Mouse (Mus musculus) stomach, postnatal 0 days (tissue): ENCODE measurements around the gene Abtb2. TPM values are rescaled to one million over a fixed set of nuclear protein-coding genes. Genes with fewer than 3 reads are reported as not detected.
A peak's percentile ranks its signal among the peaks of the same experiment; 100 is the strongest.

Experiments
- ATAC-seq: fragments of 200-750 bp; cut with Nextera tagmentation; 2 replicates; pipeline ENCODE4 v1.8.0; 2017; ENCODE audit not compliant: low FRiP score, low TSS enrichment
- DNase-seq: peaks from one replicate; pipeline ENCODE4 v3.0.0-alpha.2; 2016; ENCODE audit warnings: low spot score
- H3K27ac ChIP-seq: fragments of 300-500 bp; sonication (generic); replicated peaks from 2 replicates; pipeline ENCODE4 v1.5.1; 2014; ENCODE audit warnings: mild to moderate bottlenecking, control low read depth
- H3K27me3 ChIP-seq: fragments of 300-500 bp; sonication (generic); 2 replicates; pipeline ENCODE4 v1.6.1; 2014; ENCODE audit warnings: low read length; ENCODE audit not compliant: control insufficient read depth, insufficient read depth
- H3K36me3 ChIP-seq: fragments of 300-500 bp; sonication (generic); 2 replicates; pipeline ENCODE4 v1.6.1; 2014; ENCODE audit warnings: low read length, mixed read lengths; ENCODE audit not compliant: control insufficient read depth, insufficient read depth
- H3K4me1 ChIP-seq: fragments of 300-500 bp; sonication (generic); replicated peaks from 2 replicates; pipeline ENCODE4 v1.6.1; 2014; ENCODE audit warnings: antibody characterized with exemption; ENCODE audit not compliant: control insufficient read depth, insufficient read depth
- H3K4me2 ChIP-seq: fragments of 300-500 bp; sonication (generic); replicated peaks from 2 replicates; pipeline ENCODE4 v1.6.1; 2014; ENCODE audit warnings: low read depth, mild to moderate bottlenecking, control low read depth, moderate library complexity
- H3K4me3 ChIP-seq: fragments of 300-500 bp; sonication (generic); 2 replicates; pipeline ENCODE4 v1.5.1; 2014; ENCODE audit warnings: low read depth, low read length, control low read depth
- H3K9ac ChIP-seq: fragments of 300-500 bp; sonication (generic); 2 replicates; pipeline ENCODE4 v1.6.1; 2014; ENCODE audit warnings: mild to moderate bottlenecking, low read length, control low read depth, mixed read lengths
- H3K9me3 ChIP-seq: fragments of 300-500 bp; sonication (generic); 2 replicates; pipeline ENCODE4 v1.6.1; 2016; ENCODE audit warnings: low read length; ENCODE audit not compliant: control insufficient read depth
- CTCF ChIP-seq: IDR thresholded peaks from 2 replicates; pipeline ENCODE4 v1.5.1; 2016; ENCODE audit warnings: antibody characterized with exemption, low read depth, mild to moderate bottlenecking, moderate library complexity
- EP300 ChIP-seq: optimal IDR thresholded peaks from 2 replicates; pipeline ENCODE3; 2016; ENCODE audit warnings: antibody characterized with exemption
- WGBS: fragments of 180-500 bp; shearing (Covaris S2); extraction: QIAGEN DNeasy Blood & Tissue Kit; methylation state at CpG from one replicate; pipeline ENCODE4 v1.1.7; 2014; 5-methylcytosine and 5-hydroxymethylcytosine counted together
- polyA plus RNA-seq: library from polyadenylated mRNA; unstranded; fragments of >200 nt; fragmentation: Nextera tagmentation; extraction: Ambion mirVana; gene quantifications from 2 replicates; pipeline ENCODE4 v1.2.1, GENCODE M21; 2015

Gene Abtb2
- polyA plus RNA-seq, 1 experiment from 2014 or later: 4.0 TPM

- Histone ChIP-seq H3K9ac (no peak overlapping the region), H3K4me1 (0 out of 2 replicates have a peak, but pooled peaks cover 6% of the 10 kb centered on the region), H3K9me3 (no peaks in the 10 kb centered on the region), H3K4me3 (no peak overlapping the region), H3K4me2 (no peak overlapping the region), H3K27me3 (no peaks in the 10 kb centered on the region), H3K27ac (no peak overlapping the region), H3K36me3 (no peaks in the 10 kb centered on the region)
- TF ChIP-seq CTCF (no peak), EP300 (no peak)
- DNase-seq (no peak), ATAC-seq (no peak)
- WGBS: 80% methylated on average over 7 of the region's 7 CpGs
These were observed 61.0 kb downstream of the Abtb2 start for GRCm38 (mm10) chr2:103627101-103627500.

- H3K4me1 ChIP-seq: 0 out of 2 replicates have a peak, but pooled peaks cover 6% of the 10 kb centered on the region
- 58% methylated on average over 5 of the region's 5 CpGs for WGBS
- no peak overlapping the region for H3K9ac ChIP-seq
- no peak overlapping the region for H3K4me3 ChIP-seq
- H3K36me3 ChIP-seq: no peaks in the 10 kb centered on the region
- H3K27me3 ChIP-seq: no peaks in the 10 kb centered on the region
- ATAC-seq (no peak), DNase-seq (no peak)
- no peak overlapping the region for H3K4me2 ChIP-seq
- TF ChIP-seq CTCF (no peak), EP300 (no peak)
- H3K27ac ChIP-seq: no peak overlapping the region
- no peaks in the 10 kb centered on the region for H3K9me3 ChIP-seq
These were observed 63.8 kb downstream of the Abtb2 start for GRCm38 (mm10) chr2:103629956-103630355.

GRCm38 (mm10) chr2:103631293-103631717, 65.2 kb downstream of the Abtb2 start:
- WGBS: 40% methylated on average over 7 of the region's 7 CpGs
- TF ChIP-seq EP300 (no peak), CTCF (no peak)
- no peak for DNase-seq
- no peak overlapping the region for H3K4me3 ChIP-seq
- H3K36me3 ChIP-seq: no peaks in the 10 kb centered on the region
- no peak overlapping the region for H3K9ac ChIP-seq
- H3K27ac ChIP-seq: no peak overlapping the region
- H3K4me2 ChIP-seq: no peak overlapping the region
- no peaks in the 10 kb centered on the region for H3K9me3 ChIP-seq
- no peak for ATAC-seq
- 0 out of 2 replicates have a peak, but pooled peaks cover 6% of the 10 kb centered on the region for H3K4me1 ChIP-seq
- no peaks in the 10 kb centered on the region for H3K27me3 ChIP-seq

GRCm38 (mm10) chr2:103632136-103632925, 66.2 kb downstream of the Abtb2 start:
- DNase-seq: no peak
- 62% methylated on average over 5 of the region's 6 CpGs for WGBS
- no peaks in the 10 kb centered on the region for H3K36me3 ChIP-seq
- H3K9ac ChIP-seq: no peak overlapping the region
- H3K4me1 ChIP-seq: 0 out of 2 replicates have a peak, but pooled peaks cover 6% of the 10 kb centered on the region
- H3K4me2 ChIP-seq: no peak overlapping the region
- peak; percentile 86 for ATAC-seq
- TF ChIP-seq EP300 (no peak), CTCF (no peak)
- no peak overlapping the region for H3K4me3 ChIP-seq
- H3K9me3 ChIP-seq: no peaks in the 10 kb centered on the region
- no peak overlapping the region for H3K27ac ChIP-seq
- no peaks in the 10 kb centered on the region for H3K27me3 ChIP-seq

- no peak for TF ChIP-seq CTCF
- TF ChIP-seq EP300: no peak
- H3K9ac ChIP-seq: no peak overlapping the region
- H3K27me3 ChIP-seq: no peaks in the 10 kb centered on the region
- ATAC-seq (peak; percentile 7; the same call in 1 of the 2 replicates), DNase-seq (no peak)
- no peak overlapping the region for H3K4me3 ChIP-seq
- no peaks in the 10 kb centered on the region for H3K9me3 ChIP-seq
- H3K36me3 ChIP-seq: no peaks in the 10 kb centered on the region
- no peak overlapping the region for H3K4me2 ChIP-seq
- 85% methylated on average over 2 of the region's 2 CpGs for WGBS
- 0 out of 2 replicates have a peak, but pooled peaks cover 6% of the 10 kb centered on the region for H3K4me1 ChIP-seq
- no peak overlapping the region for H3K27ac ChIP-seq
These were observed 66.8 kb downstream of the Abtb2 start for GRCm38 (mm10) chr2:103632926-103633250.
